Comparison of ENCODE assay signal across 8 mouse cellular contexts in the genomic region with DNA sequence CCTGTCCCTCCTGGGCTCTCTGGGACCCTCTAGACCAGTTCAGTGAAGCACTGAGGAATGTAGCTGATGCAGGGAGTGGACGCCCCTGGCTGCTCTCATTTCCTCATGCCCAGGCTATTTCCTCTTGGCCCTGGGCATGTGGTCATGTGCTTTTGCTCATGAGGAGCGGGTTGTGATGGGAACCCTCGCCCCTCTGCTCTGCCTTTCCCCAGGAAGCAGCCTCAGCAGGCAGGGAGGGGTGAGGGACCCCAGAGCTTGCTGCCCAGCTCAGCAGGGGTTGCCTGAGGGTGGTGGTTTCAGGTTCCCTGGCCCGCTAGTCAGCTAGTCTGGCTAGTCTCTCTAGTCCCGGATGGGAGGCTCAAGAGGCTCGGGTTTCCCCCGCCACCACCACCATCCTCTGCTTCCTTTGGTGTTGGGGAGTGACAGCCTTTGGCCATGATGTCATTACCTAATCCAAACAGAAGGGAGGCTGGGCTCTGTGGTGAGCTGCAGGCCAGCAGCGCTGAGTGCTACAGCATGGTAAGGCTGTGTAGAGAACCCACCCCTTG. TPM values are rescaled to one million over a fixed set of nuclear protein-coding genes. Genes with fewer than 3 reads are reported as not detected.
DNase-seq lines count a peak whose midpoint lies in the region; ATAC-seq and TF ChIP-seq lines count a peak whose summit lies in the region.

No protein-coding gene starts in this region.

- H3K4me2 ChIP-seq in embryonic facial prominence, embryonic 15.5 days (replicated peaks) = peak overlapping the region; percentile 3; the same call in 1 of the 2 replicates
- H3K4me2 ChIP-seq in heart, embryonic 16.5 days (ENCODE audit: low read depth, low read length) = peak overlapping the region; percentile 45
- peak overlapping the region; percentile 41 for H3K4me2 ChIP-seq in stomach, embryonic 16.5 days (ENCODE audit: low read depth, low read length)

- intact Hi-C loops in left cerebral cortex, adult 2 months (cut with DNase I) = no loop called here
- intact Hi-C loops in left cerebral cortex, postnatal 14 days (cut with DNase I) = no loop called here
- intact Hi-C loops in left cerebral cortex, postnatal 25 days (cut with DNase I) = no loop called here

- WGBS in embryonic facial prominence, embryonic 15.5 days = 4% methylated on average over 8 of the region's 8 CpGs
- WGBS in heart, embryonic 16.5 days = 4% methylated on average over 8 of the region's 8 CpGs
- WGBS in stomach, embryonic 16.5 days = 5% methylated on average over 8 of the region's 8 CpGs

- no peak overlapping the region for H3K9ac ChIP-seq in embryonic facial prominence, embryonic 15.5 days
- H3K9ac ChIP-seq in heart, embryonic 16.5 days (ENCODE audit: low read length) = peak overlapping the region; percentile 50
- H3K9ac ChIP-seq in stomach, embryonic 16.5 days (ENCODE audit: low read length) = peak overlapping the region; percentile 65

- peak; percentile 85 for ATAC-seq in embryonic facial prominence, embryonic 15.5 days (ENCODE audit: insufficient number of reproducible peaks, low FRiP score, low TSS enrichment, low read depth)
- ATAC-seq in heart, embryonic 16.5 days (replicated peaks; ENCODE audit: extremely low read depth, insufficient read depth, low FRiP score) = peak; percentile 81
- peak; percentile 85 for ATAC-seq in megakaryocyte, adult 5-6 weeks (ENCODE audit: poor library complexity, severe bottlenecking)
- peak; percentile 86 for ATAC-seq in stomach, embryonic 16.5 days (ENCODE audit: insufficient read depth, low FRiP score)

- no peak for DNase-seq in left cerebral cortex, adult 2 months (ENCODE audit: extremely low spot score in 1 of 2, low spot score in 2 of 2)
- no peak for DNase-seq in left cerebral cortex, postnatal 14 days (ENCODE audit: low spot score in 2 of 2)
- peak; percentile 23 to 59 for DNase-seq in kidney, postnatal 25 days
- DNase-seq in left cerebral cortex, postnatal 25 days (ENCODE audit: low spot score in 2 of 2) = no peak

- no peaks in the 10 kb centered on the region for H3K9me3 ChIP-seq in embryonic facial prominence, embryonic 15.5 days (replicated peaks)
- no peaks in the 10 kb centered on the region for H3K9me3 ChIP-seq in heart, embryonic 16.5 days (replicated peaks; ENCODE audit: control insufficient read depth, low read length)
- H3K9me3 ChIP-seq in stomach, embryonic 16.5 days (replicated peaks; ENCODE audit: control insufficient read depth, low read length) = no peaks in the 10 kb centered on the region

- no peak for TF ChIP-seq CTCF in left cerebral cortex, adult 2 months (IDR thresholded peaks at IDR 0.05)

- H3K27ac ChIP-seq in left cerebral cortex, adult 2 months = peak overlapping the region; percentile 70
- H3K27ac ChIP-seq in embryonic facial prominence, embryonic 15.5 days (replicated peaks) = peak overlapping the region; percentile 86
- peak overlapping the region; percentile 84 for H3K27ac ChIP-seq in heart, embryonic 16.5 days (ENCODE audit: low read length)
- H3K27ac ChIP-seq in stomach, embryonic 16.5 days (ENCODE audit: low read length) = peak overlapping the region; percentile 90

- peaks cover 63% of the 10 kb centered on the region for H3K4me1 ChIP-seq in embryonic facial prominence, embryonic 15.5 days
- peaks cover 30% of the 10 kb centered on the region for H3K4me1 ChIP-seq in heart, embryonic 16.5 days (ENCODE audit: control insufficient read depth, insufficient read depth, low read length)
- H3K4me1 ChIP-seq in stomach, embryonic 16.5 days (ENCODE audit: control insufficient read depth, insufficient read depth, low read length) = peaks cover 40% of the 10 kb centered on the region

- no peaks in the 10 kb centered on the region for H3K36me3 ChIP-seq in embryonic facial prominence, embryonic 15.5 days
- H3K36me3 ChIP-seq in heart, embryonic 16.5 days (ENCODE audit: control insufficient read depth, insufficient read depth) = no peaks in the 10 kb centered on the region
- no peaks in the 10 kb centered on the region for H3K36me3 ChIP-seq in stomach, embryonic 16.5 days (ENCODE audit: control insufficient read depth, insufficient read depth, low read length)

- H3K27me3 ChIP-seq in embryonic facial prominence, embryonic 15.5 days = no peaks in the 10 kb centered on the region
- no peaks in the 10 kb centered on the region for H3K27me3 ChIP-seq in heart, embryonic 16.5 days (ENCODE audit: control insufficient read depth, insufficient read depth, low read length)
- H3K27me3 ChIP-seq in stomach, embryonic 16.5 days (ENCODE audit: control insufficient read depth, insufficient read depth, low read length) = no peaks in the 10 kb centered on the region

- no peak overlapping the region for H3K4me3 ChIP-seq in left cerebral cortex, adult 2 months
- no peak overlapping the region for H3K4me3 ChIP-seq in embryonic facial prominence, embryonic 15.5 days (replicated peaks)
- H3K4me3 ChIP-seq in heart, embryonic 16.5 days (ENCODE audit: low read length) = no peak overlapping the region
- no peak overlapping the region for H3K4me3 ChIP-seq in stomach, embryonic 16.5 days (replicated peaks; ENCODE audit: low read length)

RNA-seq across cellular contexts. Expression of a gene that starts 7.5 kb away (rescaled TPM):
- 100 to 1,000 TPM; 221 to 255 TPM for total RNA-seq in left cerebral cortex, adult 2 months (2021)
- 100 to 1,000 TPM; 287 to 330 TPM for total RNA-seq in left cerebral cortex, postnatal 14 days (2021)
- 163 and 170 TPM in 2 replicates for polyA plus RNA-seq in embryonic facial prominence, embryonic 15.5 days (2015; fragmentation: Nextera tagmentation; extraction: Ambion mirVana)
- 70.6 and 74.5 TPM in 2 replicates for polyA plus RNA-seq in heart, embryonic 16.5 days (2015; fragmentation: Nextera tagmentation; extraction: Ambion mirVana)
- 39.0 and 39.4 TPM in 2 replicates for total RNA-seq in megakaryocyte, adult 5-6 weeks (2015)
- 26.4 and 49.5 TPM in 2 replicates for total RNA-seq in megakaryocyte, adult 5-6 weeks (2017)
- 66.5 and 66.7 TPM in 2 replicates for polyA plus RNA-seq in stomach, embryonic 16.5 days (2015; fragmentation: Nextera tagmentation; extraction: Ambion mirVana)
- 100 to 1,000 TPM; 254 to 273 TPM for total RNA-seq in left cerebral cortex, postnatal 25 days (2021)

RNA-seq across cellular contexts. Expression of a gene that starts 20.7 kb away (rescaled TPM):
- total RNA-seq in left cerebral cortex, adult 2 months (2021) = 1 to 10 TPM; 1.5 to 1.8 TPM
- 1 to 10 TPM; 1.2 to 1.3 TPM for total RNA-seq in left cerebral cortex, postnatal 14 days (2021)
- 0.59 and 0.64 TPM in 2 replicates for polyA plus RNA-seq in embryonic facial prominence, embryonic 15.5 days (2015; fragmentation: Nextera tagmentation; extraction: Ambion mirVana)
- polyA plus RNA-seq in heart, embryonic 16.5 days (2015; fragmentation: Nextera tagmentation; extraction: Ambion mirVana) = 0.28 and 0.36 TPM in 2 replicates
- 0.38 and 0.87 TPM in 2 replicates for total RNA-seq in megakaryocyte, adult 5-6 weeks (2015)
- 0.66 and 1.6 TPM in 2 replicates for total RNA-seq in megakaryocyte, adult 5-6 weeks (2017)
- 0.36 and 0.55 TPM in 2 replicates for polyA plus RNA-seq in stomach, embryonic 16.5 days (2015; fragmentation: Nextera tagmentation; extraction: Ambion mirVana)
- 1 to 10 TPM in 1 of 2 experiments, under 1 TPM in 1; 0.66 to 1.2 TPM for total RNA-seq in left cerebral cortex, postnatal 25 days (2021)

RNA-seq across cellular contexts. Expression of a gene that starts 38.8 kb away (rescaled TPM):
- 10 to 100 TPM; 17.1 to 20.0 TPM for total RNA-seq in left cerebral cortex, adult 2 months (2021)
- 10 to 100 TPM; 12.3 to 14.1 TPM for total RNA-seq in left cerebral cortex, postnatal 14 days (2021)
- polyA plus RNA-seq in embryonic facial prominence, embryonic 15.5 days (2015; fragmentation: Nextera tagmentation; extraction: Ambion mirVana) = 15.6 and 19.8 TPM in 2 replicates
- 16.8 and 27.5 TPM in 2 replicates for polyA plus RNA-seq in heart, embryonic 16.5 days (2015; fragmentation: Nextera tagmentation; extraction: Ambion mirVana)
- 63.8 and 78.5 TPM in 2 replicates for total RNA-seq in megakaryocyte, adult 5-6 weeks (2015)
- total RNA-seq in megakaryocyte, adult 5-6 weeks (2017) = 42.1 and 48.1 TPM in 2 replicates
- 59.8 and 75.8 TPM in 2 replicates for polyA plus RNA-seq in stomach, embryonic 16.5 days (2015; fragmentation: Nextera tagmentation; extraction: Ambion mirVana)
- total RNA-seq in left cerebral cortex, postnatal 25 days (2021) = 10 to 100 TPM; 14.2 to 15.2 TPM

RNA-seq across cellular contexts. Expression of a gene that starts 55.8 kb away (rescaled TPM):
- 10 to 100 TPM; 37.9 to 41.0 TPM for total RNA-seq in left cerebral cortex, adult 2 months (2021)
- 10 to 100 TPM; 38.2 to 40.0 TPM for total RNA-seq in left cerebral cortex, postnatal 14 days (2021)
- polyA plus RNA-seq in embryonic facial prominence, embryonic 15.5 days (2015; fragmentation: Nextera tagmentation; extraction: Ambion mirVana) = 34.2 and 38.0 TPM in 2 replicates
- polyA plus RNA-seq in heart, embryonic 16.5 days (2015; fragmentation: Nextera tagmentation; extraction: Ambion mirVana) = 19.0 and 20.2 TPM in 2 replicates
- 18.9 and 19.2 TPM in 2 replicates for total RNA-seq in megakaryocyte, adult 5-6 weeks (2015)
- 16.9 and 19.0 TPM in 2 replicates for total RNA-seq in megakaryocyte, adult 5-6 weeks (2017)
- polyA plus RNA-seq in stomach, embryonic 16.5 days (2015; fragmentation: Nextera tagmentation; extraction: Ambion mirVana) = 22.5 and 24.3 TPM in 2 replicates
- 10 to 100 TPM; 37.4 to 40.7 TPM for total RNA-seq in left cerebral cortex, postnatal 25 days (2021)

Comparison
In these comparisons a context has a peak if more than half of its experiments do, and no peak if none do; other contexts are left out.
1. DNase-seq: peak in kidney, postnatal 25 days (2 of 2); none in left cerebral cortex, adult 2 months (0 of 2), left cerebral cortex, postnatal 14 days (0 of 2) and left cerebral cortex, postnatal 25 days (0 of 2).
2. RNA of a gene that starts 7.5 kb away (total RNA-seq): 287 to 330 TPM in left cerebral cortex, postnatal 14 days, 254 to 273 TPM in left cerebral cortex, postnatal 25 days and 221 to 255 TPM in left cerebral cortex, adult 2 months; 26.4 to 49.5 TPM in megakaryocyte, adult 5-6 weeks; every median in the first group is over 4 times any median in the second.
3. Peak in every context shown above with its lines, with median percentiles within 50 percentile points of each other: H3K27ac ChIP-seq, ATAC-seq and H3K4me2 ChIP-seq.